In the genomic region with DNA sequence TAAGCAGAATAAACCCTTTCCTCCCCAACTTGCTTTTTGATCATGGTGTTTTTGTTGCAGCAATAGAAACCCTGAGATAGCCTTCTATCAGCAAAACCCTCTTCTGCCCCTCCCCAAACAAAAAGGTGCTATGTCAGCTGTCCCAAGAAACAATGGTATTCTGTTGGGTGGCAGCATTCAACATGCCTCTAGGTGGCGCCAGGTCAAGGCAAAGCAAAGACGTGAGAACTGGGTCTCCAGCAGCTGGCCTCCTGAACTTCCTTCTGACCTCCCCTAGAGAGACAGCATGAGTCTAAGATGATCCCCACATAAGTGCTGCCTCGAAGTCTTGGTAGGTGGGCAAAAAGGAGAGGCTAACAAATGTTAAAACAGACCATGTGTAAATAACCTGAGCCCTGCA, we compare ENCODE assay signal across 8 mouse cellular contexts. TPM values are rescaled to one million over a fixed set of nuclear protein-coding genes. Genes with fewer than 3 reads are reported as not detected.
DNase-seq lines count a peak whose midpoint lies in the region; ATAC-seq lines count a peak whose summit lies in the region.

No protein-coding gene starts in this region.

- peak; percentile 69 to 84 for ATAC-seq in hematopoietic stem cell, adult 5-6 weeks (replicated peaks in 1 of 2; ENCODE audit: insufficient read depth in 1 of 2, low FRiP score in 2 of 2, low TSS enrichment in 1 of 2, low read depth in 1 of 2, poor library complexity in 2 of 2, severe bottlenecking in 2 of 2)

- DNase-seq in cerebellum, adult 8-10 months: peak; percentile 39
- DNase-seq in cerebellum, adult 11-12 months: no peak
- DNase-seq in spleen, adult 18-20 months: peak; percentile 32 to 67
- DNase-seq in spleen, adult 12 weeks (ENCODE audit: low spot score): no peak
- peak; percentile 38 to 71 for DNase-seq in cerebellum, postnatal 25 days
- peak; percentile 79 for DNase-seq in lung, postnatal 14 days
- DNase-seq in thymus, postnatal 0 days (ENCODE audit: low spot score): peak; percentile 75

RNA-seq across cellular contexts. Expression of a gene that starts 29.8 kb away (rescaled TPM):
- not detected in 2 replicates for total RNA-seq in hematopoietic stem cell, adult 5-6 weeks (2017)
- 0.31 and 0.52 TPM in 2 replicates for polyA plus RNA-seq in thymus, postnatal 0 days (2015; fragmentation: Nextera tagmentation; extraction: Ambion mirVana)

RNA-seq across cellular contexts. Expression of a gene that starts 54.7 kb away (rescaled TPM):
- total RNA-seq in hematopoietic stem cell, adult 5-6 weeks (2017): 6.1 and 11.9 TPM in 2 replicates
- 148 and 149 TPM in 2 replicates for polyA plus RNA-seq in thymus, postnatal 0 days (2015; fragmentation: Nextera tagmentation; extraction: Ambion mirVana)

Comparison
In these comparisons a context has a peak if more than half of its experiments do, and no peak if none do; other contexts are left out.
1. DNase-seq: peak in cerebellum, adult 8-10 months (single experiment), spleen, adult 18-20 months (2 of 2), cerebellum, postnatal 25 days (2 of 2), lung, postnatal 14 days (single experiment) and thymus, postnatal 0 days (single experiment); none in cerebellum, adult 11-12 months (single experiment) and spleen, adult 12 weeks (single experiment).